Mouse (Mus musculus): ENCODE measurements around the gene Fam53b. TPM values are rescaled to one million over a fixed set of nuclear protein-coding genes. Genes with fewer than 3 reads are reported as not detected.

Fam53b gene
- polyA plus RNA-seq, 1 experiment from 2014 or later, result 29.9 TPM

- H3K9me3 ChIP-seq, result no peaks in the 10 kb centered on the region
- H3K36me3 ChIP-seq (replicated peaks), result peaks cover 66% of the 10 kb centered on the region
- H3K27me3 ChIP-seq (replicated peaks; ENCODE audit: low read depth, poor library complexity, severe bottlenecking), result no peaks in the 10 kb centered on the region
- no peak for DNase-seq (ENCODE audit: low spot score)
- WGBS, result 85% methylated on average over 5 of the region's 5 CpGs
- peaks cover 13% of the 10 kb centered on the region for H3K4me1 ChIP-seq
- no peak overlapping the region for H3K27ac ChIP-seq (replicated peaks)
- no peak overlapping the region for H3K4me3 ChIP-seq
These were observed 54.8 kb downstream of the Fam53b start for GRCm38 (mm10) chr7:132758875-132759274.

GRCm38 (mm10) chr7:132756325-132756724 is 57.4 kb downstream of the Fam53b start:
- DNase-seq (ENCODE audit: low spot score), result no peak
- H3K36me3 ChIP-seq (replicated peaks), result peaks cover 65% of the 10 kb centered on the region
- H3K9me3 ChIP-seq, result no peaks in the 10 kb centered on the region
- 90% methylated on average over 5 of the region's 5 CpGs for WGBS
- no peak overlapping the region for H3K4me3 ChIP-seq
- peaks cover 23% of the 10 kb centered on the region for H3K4me1 ChIP-seq
- H3K27me3 ChIP-seq (replicated peaks; ENCODE audit: low read depth, poor library complexity, severe bottlenecking), result no peaks in the 10 kb centered on the region
- H3K27ac ChIP-seq (replicated peaks), result no peak overlapping the region

GRCm38 (mm10) chr7:132754389-132754750 is 59.3 kb downstream of the Fam53b start:
- H3K4me3 ChIP-seq, result no peak overlapping the region
- 54% methylated on average over 3 of the region's 3 CpGs for WGBS
- no peaks in the 10 kb centered on the region for H3K27me3 ChIP-seq (replicated peaks; ENCODE audit: low read depth, poor library complexity, severe bottlenecking)
- DNase-seq (ENCODE audit: low spot score), result no peak
- H3K36me3 ChIP-seq (replicated peaks), result peaks cover 65% of the 10 kb centered on the region
- H3K9me3 ChIP-seq, result no peaks in the 10 kb centered on the region
- H3K4me1 ChIP-seq, result peaks cover 23% of the 10 kb centered on the region
- H3K27ac ChIP-seq (replicated peaks), result peak overlapping the region; percentile 74

- Histone ChIP-seq H3K4me1 (peaks cover 23% of the 10 kb centered on the region), H3K36me3 (replicated peaks) (peaks cover 65% of the 10 kb centered on the region), H3K4me3 (no peak overlapping the region; the same call in 1 of the 2 replicates), H3K27ac (replicated peaks) (peak overlapping the region; percentile 74), H3K9me3 (no peaks in the 10 kb centered on the region), H3K27me3 (replicated peaks; ENCODE audit: low read depth, poor library complexity, severe bottlenecking) (no peaks in the 10 kb centered on the region)
- DNase-seq (ENCODE audit: low spot score), result peak; percentile 57
- WGBS, result 54% methylated on average over 4 of the region's 4 CpGs
These were observed 59.9 kb downstream of the Fam53b start for GRCm38 (mm10) chr7:132753518-132754388.

- H3K36me3 ChIP-seq (replicated peaks), result peaks cover 64% of the 10 kb centered on the region
- no peak for DNase-seq (ENCODE audit: low spot score)
- H3K27ac ChIP-seq (replicated peaks), result 0 out of 2 replicates have a peak overlapping the region, but pooled peaks have one; percentile 6
- H3K27me3 ChIP-seq (replicated peaks; ENCODE audit: low read depth, poor library complexity, severe bottlenecking), result no peaks in the 10 kb centered on the region
- WGBS, result 82% methylated on average over 2 of the region's 2 CpGs
- H3K4me1 ChIP-seq, result peaks cover 23% of the 10 kb centered on the region
- H3K4me3 ChIP-seq, result no peak overlapping the region
- H3K9me3 ChIP-seq, result no peaks in the 10 kb centered on the region
These were observed 62.0 kb downstream of the Fam53b start for GRCm38 (mm10) chr7:132751716-132752115.

- Histone ChIP-seq H3K27me3 (replicated peaks; ENCODE audit: low read depth, poor library complexity, severe bottlenecking) (no peaks in the 10 kb centered on the region), H3K9me3 (no peaks in the 10 kb centered on the region), H3K36me3 (replicated peaks) (peaks cover 72% of the 10 kb centered on the region), H3K4me1 (peaks cover 21% of the 10 kb centered on the region), H3K4me3 (no peak overlapping the region), H3K27ac (replicated peaks) (no peak overlapping the region)
- WGBS, result 92% methylated on average over 11 of the region's 11 CpGs
- no peak for DNase-seq (ENCODE audit: low spot score)
These were observed 64.2 kb downstream of the Fam53b start for GRCm38 (mm10) chr7:132749504-132749903.

GRCm38 (mm10) chr7:132748076-132748769 is 65.5 kb downstream of the Fam53b start:
- no peaks in the 10 kb centered on the region for H3K27me3 ChIP-seq (replicated peaks; ENCODE audit: low read depth, poor library complexity, severe bottlenecking)
- no peak overlapping the region for H3K4me3 ChIP-seq
- no peak overlapping the region for H3K27ac ChIP-seq (replicated peaks)
- no peaks in the 10 kb centered on the region for H3K9me3 ChIP-seq
- WGBS, result 83% methylated on average over 3 of the region's 3 CpGs
- H3K4me1 ChIP-seq, result peaks cover 9% of the 10 kb centered on the region; the same call in 1 of the 2 replicates
- no peak for DNase-seq (ENCODE audit: low spot score)
- H3K36me3 ChIP-seq (replicated peaks), result peaks cover 67% of the 10 kb centered on the region

GRCm38 (mm10) chr7:132747096-132747495 is 66.6 kb downstream of the Fam53b start:
- no peaks in the 10 kb centered on the region for H3K27me3 ChIP-seq (replicated peaks; ENCODE audit: low read depth, poor library complexity, severe bottlenecking)
- H3K36me3 ChIP-seq (replicated peaks), result peaks cover 65% of the 10 kb centered on the region
- H3K4me3 ChIP-seq, result no peak overlapping the region
- no peaks in the 10 kb centered on the region for H3K9me3 ChIP-seq
- WGBS, result 88% methylated on average over 6 of the region's 6 CpGs
- peaks cover 6% of the 10 kb centered on the region; the same call in 1 of the 2 replicates for H3K4me1 ChIP-seq
- H3K27ac ChIP-seq (replicated peaks), result no peak overlapping the region
- no peak for DNase-seq (ENCODE audit: low spot score)

GRCm38 (mm10) chr7:132742912-132743311 is 70.8 kb downstream of the Fam53b start:
- WGBS, result 87% methylated on average over 5 of the region's 5 CpGs
- no peaks in the 10 kb centered on the region for H3K9me3 ChIP-seq
- DNase-seq (ENCODE audit: low spot score), result no peak

GRCm38 (mm10) chr7:132739829-132740228 is 73.9 kb downstream of the Fam53b start:
- H3K4me3 ChIP-seq, result no peak overlapping the region
- H3K27ac ChIP-seq (replicated peaks), result no peak overlapping the region
- H3K36me3 ChIP-seq (replicated peaks), result peaks cover 52% of the 10 kb centered on the region
- no peaks in the 10 kb centered on the region for H3K27me3 ChIP-seq (replicated peaks; ENCODE audit: low read depth, poor library complexity, severe bottlenecking)
- peaks cover 20% of the 10 kb centered on the region for H3K4me1 ChIP-seq
- 94% methylated on average over 6 of the region's 6 CpGs for WGBS
- no peak for DNase-seq (ENCODE audit: low spot score)
- no peaks in the 10 kb centered on the region for H3K9me3 ChIP-seq

More at GRCm38 (mm10) chr7:132742912-132743311, 70.8 kb downstream of the Fam53b start:
- H3K4me1 ChIP-seq, result peaks cover 6% of the 10 kb centered on the region; the same call in 1 of the 2 replicates
- H3K36me3 ChIP-seq (replicated peaks), result peaks cover 65% of the 10 kb centered on the region
- no peak overlapping the region for H3K27ac ChIP-seq (replicated peaks)
- no peaks in the 10 kb centered on the region for H3K27me3 ChIP-seq (replicated peaks; ENCODE audit: low read depth, poor library complexity, severe bottlenecking)
- no peak overlapping the region for H3K4me3 ChIP-seq

GRCm38 (mm10) chr7:132738844-132739243 is 74.8 kb downstream of the Fam53b start:
- Histone ChIP-seq H3K27me3 (replicated peaks; ENCODE audit: low read depth, poor library complexity, severe bottlenecking) (no peaks in the 10 kb centered on the region), H3K9me3 (no peaks in the 10 kb centered on the region), H3K4me1 (peaks cover 29% of the 10 kb centered on the region), H3K4me3 (no peak overlapping the region), H3K36me3 (replicated peaks) (peaks cover 58% of the 10 kb centered on the region), H3K27ac (replicated peaks) (no peak overlapping the region)
- WGBS, result 94% methylated on average over 6 of the region's 6 CpGs
- no peak for DNase-seq (ENCODE audit: low spot score)

- H3K36me3 ChIP-seq (replicated peaks), result peaks cover 40% of the 10 kb centered on the region
- H3K4me1 ChIP-seq, result peaks cover 55% of the 10 kb centered on the region
- no peak overlapping the region for H3K4me3 ChIP-seq
- no peaks in the 10 kb centered on the region for H3K9me3 ChIP-seq
- H3K27ac ChIP-seq (replicated peaks), result peak overlapping the region; percentile 77
- H3K27me3 ChIP-seq (replicated peaks; ENCODE audit: low read depth, poor library complexity, severe bottlenecking), result no peaks in the 10 kb centered on the region
- peak; percentile 53 for DNase-seq (ENCODE audit: low spot score)
- WGBS, result 61% methylated on average over 17 of the region's 17 CpGs
These were observed 77.4 kb downstream of the Fam53b start for GRCm38 (mm10) chr7:132736099-132736862.
